ENCODE assay signal across 17 mouse cellular contexts in genomic region chr11:48902021-48902420, GRCm38 (mm10). TPM values are rescaled to one million over a fixed set of nuclear protein-coding genes. Genes with fewer than 3 reads are reported as not detected.
A peak's percentile ranks its signal among the peaks of the same experiment; 100 is the strongest.
DNase-seq lines count a peak whose midpoint lies in the region; ATAC-seq and TF ChIP-seq lines count a peak whose summit lies in the region.
"Had no signal": no experiment of that assay in that cellular context is flagged by ENCODE, and none has a peak within 500 bp of the region (broad histone marks: within the 10 kb centered on the region; RNA-seq: fewer than 3 reads in every experiment).

Gene Gm5431 (minus strand): TSS chr11:48902214.

- no peaks in the 10 kb centered on the region for H3K36me3 ChIP-seq in spleen, adult 2 months (ENCODE audit: control insufficient read depth, insufficient read depth, low read length)
- H3K36me3 ChIP-seq in macrophage (ENCODE audit: inconsistent target): peaks cover 15% of the 10 kb centered on the region; the same call in 1 of the 2 replicates
- no peaks in the 10 kb centered on the region for H3K36me3 ChIP-seq in midbrain, embryonic 13.5 days
- H3K36me3 ChIP-seq: forebrain, embryonic 12.5 days; heart, embryonic 13.5 days; hindbrain, embryonic 12.5 days; limb, embryonic 10.5 days had no signal

- no peaks in the 10 kb centered on the region for H3K9me3 ChIP-seq in midbrain, embryonic 13.5 days
- H3K9me3 ChIP-seq: forebrain, embryonic 12.5 days; heart, embryonic 13.5 days; hindbrain, embryonic 12.5 days; limb, embryonic 10.5 days had no signal

- DNase-seq in heart, adult 8-10 months (ENCODE audit: low spot score): peak; percentile 41
- DNase-seq in heart, adult 11 months: no peak
- peak; percentile 21 to 34 for DNase-seq in spleen, adult 2 months (ENCODE audit: low read depth in 1 of 2, low spot score in 2 of 2)
- DNase-seq in spleen, adult 12 weeks (ENCODE audit: low spot score): no peak
- DNase-seq in cerebellum, adult 9-10 months: no peak
- DNase-seq in layer of hippocampus, postnatal 10 days (ENCODE audit: low spot score in 2 of 2): no peak
- DNase-seq: cerebellum, postnatal 36 days; kidney, adult 8-10 months had no signal

- 26% methylated on average over 2 of the region's 2 CpGs for WGBS in spleen, adult 2 months
- 19% methylated on average over 2 of the region's 2 CpGs for WGBS in macrophage (ENCODE audit: missing documents)
- WGBS in midbrain, embryonic 13.5 days: 77% methylated on average over 2 of the region's 2 CpGs

- peak within 1 kb of the TSS; percentile 81 for H3K27ac ChIP-seq in spleen, adult 2 months (ENCODE audit: insufficient read depth, low read length)
- H3K27ac ChIP-seq in macrophage: peak within 1 kb of the TSS; percentile 98
- no peak within 1 kb of the TSS for H3K27ac ChIP-seq in midbrain, embryonic 13.5 days
- H3K27ac ChIP-seq: forebrain, embryonic 12.5 days; heart, embryonic 13.5 days; hindbrain, embryonic 12.5 days; limb, embryonic 10.5 days had no signal

- H3K4me1 ChIP-seq in spleen, adult 2 months (ENCODE audit: control insufficient read depth, insufficient read depth, insufficient read length): peaks cover 18% of the 10 kb centered on the region
- H3K4me1 ChIP-seq in midbrain, embryonic 13.5 days (replicated peaks): no peaks in the 10 kb centered on the region
- H3K4me1 ChIP-seq: forebrain, embryonic 12.5 days; heart, embryonic 13.5 days; hindbrain, embryonic 12.5 days; limb, embryonic 10.5 days had no signal

- H3K9ac ChIP-seq in midbrain, embryonic 13.5 days (replicated peaks): no peak within 1 kb of the TSS
- H3K9ac ChIP-seq: forebrain, embryonic 12.5 days; heart, embryonic 13.5 days; hindbrain, embryonic 12.5 days had no signal

- H3K4me2 ChIP-seq in midbrain, embryonic 13.5 days (replicated peaks): no peak within 1 kb of the TSS
- H3K4me2 ChIP-seq: forebrain, embryonic 12.5 days; heart, embryonic 13.5 days; hindbrain, embryonic 12.5 days had no signal

- peaks cover 37% of the 10 kb centered on the region for H3K79me2 ChIP-seq in macrophage (ENCODE audit: inconsistent target)

- H3K4me3 ChIP-seq in spleen, adult 2 months (ENCODE audit: extremely low read depth, insufficient read depth, insufficient read length): no peak within 1 kb of the TSS; the same call in 1 of the 2 replicates
- peak within 1 kb of the TSS; percentile 68 for H3K4me3 ChIP-seq in macrophage (ENCODE audit: inconsistent target)
- H3K4me3 ChIP-seq in midbrain, embryonic 13.5 days (replicated peaks): no peak within 1 kb of the TSS
- H3K4me3 ChIP-seq: forebrain, embryonic 12.5 days; heart, embryonic 13.5 days; hindbrain, embryonic 12.5 days; limb, embryonic 10.5 days had no signal

- TF ChIP-seq POLR2A in spleen, adult 2 months (IDR thresholded peaks at IDR 0.05; ENCODE audit: low read depth, low read length): no peak; the same call in 1 of the 2 replicates

- TF ChIP-seq CTCF in spleen, adult 2 months (IDR thresholded peaks at IDR 0.05; ENCODE audit: extremely low read depth, insufficient read depth, insufficient read length, insufficient replicate concordance): no peak

- H3K27me3 ChIP-seq in spleen, adult 2 months (ENCODE audit: control insufficient read depth, insufficient read depth, low read length): no peaks in the 10 kb centered on the region
- no peaks in the 10 kb centered on the region for H3K27me3 ChIP-seq in midbrain, embryonic 13.5 days
- H3K27me3 ChIP-seq: forebrain, embryonic 12.5 days; heart, embryonic 13.5 days; hindbrain, embryonic 12.5 days had no signal

- ATAC-seq in midbrain, embryonic 13.5 days: no peak

RNA-seq across cellular contexts. Expression of gene Gm5431, which starts in this region (rescaled TPM):
- 1 to 10 TPM in 2 of 4 experiments, under 1 TPM in 2; 0.47 to 1.2 (median 0.90) TPM for total RNA-seq in heart, adult 8-10 months (2022)
- 0.36 and 0.37 TPM in 2 replicates for polyA plus RNA-seq in spleen, adult 2 months (2012; rRNA removed)
- 100 to 1,000 TPM in 10 of 26 experiments, 10 to 100 TPM in 16; 11.3 to 174 (median 83.5) TPM for total RNA-seq in macrophage (2018; cell fraction: chromatin; rRNA removed)
- total RNA-seq in macrophage (2018; cell fraction: cytosol; rRNA removed): 100 to 1,000 TPM in 16 of 26 experiments, 10 to 100 TPM in 10; 36.0 to 249 (median 118) TPM
- 100 to 1,000 TPM in 15 of 26 experiments, 10 to 100 TPM in 11; 26.8 to 253 (median 149) TPM for total RNA-seq in macrophage (2018; cell fraction: nucleus; rRNA removed)
- polyA plus RNA-seq in macrophage (2018): 43.5 to 99.6 TPM (median 62.6 TPM) in 3 replicates
- 0.17 and 0.21 TPM in 2 replicates for polyA plus RNA-seq in midbrain, embryonic 13.5 days (2015; fragmentation: Nextera tagmentation; extraction: Ambion mirVana)
- under 1 TPM; 0.33 to 0.39 TPM for total RNA-seq in layer of hippocampus, postnatal 10 days (2021)
- total RNA-seq: megakaryocyte-erythroid progenitor cell, adult 5-6 weeks; MEL had no signal
- polyA plus RNA-seq: C2C12; hindbrain, embryonic 12.5 days; limb, embryonic 10.5 days had no signal

Comparison
In these comparisons a context has a peak if more than half of its experiments do, and no peak if none do; other contexts are left out.
1. RNA of gene Gm5431 (polyA plus RNA-seq): 43.5 to 99.6 TPM in macrophage; 0.36 to 0.37 TPM in spleen, adult 2 months and 0.17 to 0.21 TPM in midbrain, embryonic 13.5 days; every median in the first group is over 10 times any median in the second.
2. Peak in DNase-seq and H3K27ac ChIP-seq in spleen, adult 2 months; RNA of the gene not detected or under 1 TPM.